ENCODE assay signal across 9 mouse cellular contexts in the genomic region with DNA sequence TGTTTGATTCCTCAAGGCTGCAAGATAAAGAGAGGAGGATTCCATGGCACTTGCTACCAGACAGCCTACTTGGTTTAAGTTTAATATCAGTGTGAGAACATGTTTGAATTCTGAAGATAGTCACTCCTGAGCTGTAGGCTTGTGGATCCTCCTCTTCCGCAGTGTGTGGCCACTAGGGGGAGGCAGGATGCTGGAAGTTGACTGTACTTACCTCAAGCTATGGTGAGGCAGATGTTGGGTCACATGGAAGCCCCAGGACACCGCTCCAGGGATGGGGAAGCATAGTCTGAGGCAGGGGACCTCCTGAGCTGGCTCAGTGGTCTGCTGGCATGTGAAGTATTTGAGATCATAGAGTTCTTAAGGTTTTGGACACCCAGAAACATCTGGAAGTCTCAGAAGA.
DNase-seq lines count a peak whose midpoint lies in the region; ATAC-seq lines count a peak whose summit lies in the region.
"Had no signal": no experiment of that assay in that cellular context is flagged by ENCODE, and none has a peak within 500 bp of the region (broad histone marks: within the 10 kb centered on the region; RNA-seq: fewer than 3 reads in every experiment).

No protein-coding gene starts in this region.

- no peaks in the 10 kb centered on the region for H3K27me3 ChIP-seq in midbrain, embryonic 14.5 days (ENCODE audit: control insufficient read depth, insufficient read depth, low read length)
- H3K27me3 ChIP-seq: Patski had no signal

- no peak overlapping the region for H3K4me2 ChIP-seq in midbrain, embryonic 14.5 days (ENCODE audit: low read length)

- peak; percentile 14 for DNase-seq in gastrocnemius, postnatal 10 days
- no peak for DNase-seq in gastrocnemius, adult 8-10 months (ENCODE audit: low spot score in 2 of 2)
- DNase-seq in right cerebral cortex, adult 18-20 months: peak; percentile 41
- no peak for DNase-seq in right cerebral cortex, postnatal 25 days
- DNase-seq in frontal cortex, postnatal 25 days (ENCODE audit: low spot score in 2 of 2): peak; percentile 7 to 10
- DNase-seq in midbrain, embryonic 14.5 days: peak; percentile 25
- DNase-seq in gastrocnemius, postnatal 25 days: no peak
- DNase-seq in cerebellum, adult 9-11 months: no peak

- 0 out of 2 replicates have a peak, but pooled peaks have one; percentile 11 for ATAC-seq in midbrain, embryonic 14.5 days (ENCODE audit: low FRiP score, low TSS enrichment)
- ATAC-seq: Patski had no signal

- 31% methylated on average over 2 of the region's 2 CpGs for WGBS in midbrain, embryonic 14.5 days

- H3K27ac ChIP-seq in midbrain, embryonic 14.5 days (replicated peaks; ENCODE audit: low read depth, low read length): no peak overlapping the region

- no peaks in the 10 kb centered on the region for H3K36me3 ChIP-seq in midbrain, embryonic 14.5 days (ENCODE audit: control insufficient read depth, insufficient read depth, low read length)

- H3K4me3 ChIP-seq in midbrain, embryonic 14.5 days (replicated peaks; ENCODE audit: low read depth, low read length): no peak overlapping the region

- no peak overlapping the region for H3K9ac ChIP-seq in midbrain, embryonic 14.5 days (replicated peaks; ENCODE audit: low read length)

- no peaks in the 10 kb centered on the region for H3K9me3 ChIP-seq in midbrain, embryonic 14.5 days (ENCODE audit: control insufficient read depth, low read length)

- H3K4me1 ChIP-seq in midbrain, embryonic 14.5 days (ENCODE audit: control insufficient read depth, insufficient read depth, low read length): no peaks in the 10 kb centered on the region

Comparison
In these comparisons a context has a peak if more than half of its experiments do, and no peak if none do; other contexts are left out.
1. DNase-seq: peak in gastrocnemius, postnatal 10 days (single experiment), right cerebral cortex, adult 18-20 months (single experiment), frontal cortex, postnatal 25 days (2 of 2) and midbrain, embryonic 14.5 days (single experiment); none in gastrocnemius, adult 8-10 months (0 of 2), right cerebral cortex, postnatal 25 days (single experiment), gastrocnemius, postnatal 25 days (single experiment) and cerebellum, adult 9-11 months (single experiment).